Mouse (Mus musculus) embryo, embryonic 10.5 days (tissue): ENCODE results near the gene Rasgef1b.
A peak's percentile ranks its signal among the peaks of the same experiment; 100 is the strongest.

ENCODE experiments used
- DNase-seq: peaks from one replicate; pipeline ENCODE4 v3.0.0-alpha.2; 2015; ENCODE audit warnings: low spot score

The Rasgef1b gene

GRCm38 (mm10) chr5:99602244-99603023 is 126.4 kb downstream of the Rasgef1b start:
- DNase-seq: no peak

DNA sequence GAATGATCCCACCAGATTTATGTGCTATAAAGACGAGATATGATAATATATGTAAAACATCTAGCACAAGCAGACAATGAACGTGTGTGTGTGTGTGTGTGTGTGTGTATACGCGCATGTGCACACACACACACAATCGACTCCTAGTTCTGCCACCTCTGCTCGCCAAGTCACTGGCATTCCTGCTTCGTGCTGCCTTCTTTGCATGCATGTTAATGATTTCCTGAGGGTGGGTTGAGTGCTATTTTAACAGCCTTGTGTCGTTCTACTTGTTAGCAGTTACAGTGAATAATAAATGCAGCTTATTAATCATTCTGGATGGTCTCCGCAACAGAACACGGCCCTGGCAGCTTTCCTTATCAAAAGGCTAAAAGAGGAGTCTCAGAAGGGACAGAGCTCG is 129.5 kb downstream of the Rasgef1b start:
- DNase-seq: no peak

DNA sequence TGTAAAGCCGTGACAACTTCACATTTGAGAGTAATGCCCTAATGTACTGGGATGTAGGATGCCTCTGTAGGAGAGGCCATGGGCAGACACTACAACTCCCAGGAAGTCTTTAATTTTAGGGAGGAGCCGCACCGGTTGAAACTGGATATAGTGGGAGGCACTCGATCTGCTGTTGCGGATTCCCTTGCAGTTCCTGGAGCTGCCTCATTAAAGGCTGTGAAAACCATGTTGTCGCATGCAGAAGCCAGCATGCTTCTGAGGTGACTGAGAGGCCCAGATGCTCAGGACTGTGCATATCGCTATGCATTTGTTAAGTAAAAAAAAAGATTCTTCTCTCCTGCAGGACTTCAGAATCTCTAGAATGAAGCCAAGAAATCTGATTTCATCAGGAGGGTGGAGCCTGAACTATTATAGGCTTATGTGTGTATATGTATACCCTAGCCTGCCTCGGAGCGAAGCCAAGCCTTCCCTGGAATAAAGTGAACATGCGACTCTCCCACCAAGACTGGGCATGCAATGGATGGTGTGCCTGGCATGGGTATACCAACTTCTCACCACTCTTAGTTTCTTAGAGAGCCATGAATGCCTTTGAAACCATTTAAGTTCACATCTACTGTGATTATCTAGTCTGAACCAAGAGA is 130.3 kb downstream of the Rasgef1b start:
- peak; percentile 40 for DNase-seq

GRCm38 (mm10) chr5:99597701-99598100 is 131.2 kb downstream of the Rasgef1b start:
- no peak for DNase-seq

DNA sequence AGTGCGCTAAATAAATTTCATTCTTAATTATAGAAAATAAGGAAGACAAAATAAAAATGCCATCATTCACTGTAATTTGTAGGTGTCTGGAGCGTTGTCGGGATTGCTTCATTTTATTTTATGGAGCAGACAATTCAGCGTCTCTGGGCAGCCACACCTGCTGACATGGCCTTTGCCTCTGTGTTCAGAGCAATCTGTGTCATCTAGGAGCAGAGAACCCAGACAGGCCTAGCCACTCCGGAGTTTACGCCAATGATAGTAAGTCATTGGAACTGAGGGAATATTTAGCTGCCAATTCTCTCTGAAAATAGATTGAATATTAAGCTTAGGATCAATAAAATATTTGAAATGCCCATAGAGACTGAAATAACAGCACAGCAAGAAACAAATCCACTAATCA is 137.5 kb downstream of the Rasgef1b start:
- no peak for DNase-seq

DNA sequence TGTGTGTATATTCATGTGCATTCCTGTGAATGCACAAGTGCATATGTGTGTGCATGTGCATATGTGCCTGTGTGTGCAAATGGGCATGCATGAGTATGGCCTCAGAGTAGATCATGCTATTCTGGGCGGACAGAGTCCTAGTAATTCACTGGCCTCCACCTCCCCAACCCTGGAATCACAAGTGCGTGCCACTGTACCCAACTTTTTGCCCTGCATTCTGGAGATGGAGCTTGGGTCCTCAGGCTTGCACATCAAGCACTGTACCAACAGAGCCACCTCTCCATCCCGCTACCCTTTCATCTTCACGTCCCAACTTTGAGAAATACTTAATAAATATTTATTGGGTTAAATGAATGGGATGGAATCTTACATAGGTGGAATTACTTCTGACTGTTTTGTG is 138.3 kb downstream of the Rasgef1b start:
- no peak for DNase-seq

DNA sequence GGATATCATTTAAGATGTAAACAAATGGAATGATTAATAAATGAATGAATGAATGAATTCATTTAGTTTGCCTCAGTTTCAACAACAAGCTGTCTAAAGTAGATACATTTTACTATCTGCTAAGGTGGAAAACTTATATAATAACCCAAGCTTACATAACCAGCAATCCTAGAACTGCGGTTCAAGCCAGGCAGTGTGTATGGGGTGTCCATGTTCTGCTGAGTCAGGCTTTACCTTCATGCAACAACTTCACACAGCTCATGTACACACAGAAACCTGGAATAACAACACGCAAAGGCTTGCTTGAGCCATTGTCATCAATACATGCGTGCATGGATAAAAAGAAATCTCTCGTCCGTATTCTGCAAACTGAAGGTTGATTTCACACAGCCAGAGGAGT is 140.9 kb downstream of the Rasgef1b start:
- no peak for DNase-seq

DNA sequence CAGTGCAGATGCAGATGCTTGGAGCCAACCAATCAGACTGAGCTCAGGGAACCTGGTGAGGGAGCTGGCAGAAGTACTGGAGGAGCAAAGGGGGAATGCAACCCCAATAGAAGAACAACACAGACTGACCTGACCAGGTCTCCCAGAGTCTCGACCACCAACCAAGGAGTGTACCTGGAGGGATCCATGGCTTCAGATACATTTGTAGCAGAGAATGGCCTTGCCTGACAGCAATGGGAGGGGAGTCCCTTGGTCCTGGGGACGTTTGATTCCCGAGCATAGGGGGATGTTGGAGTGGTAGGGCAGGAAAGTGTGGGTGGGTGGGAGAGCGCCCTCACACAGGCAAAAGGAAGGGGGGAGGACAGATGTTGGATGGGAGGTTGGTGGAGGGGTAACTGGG is 141.3 kb downstream of the Rasgef1b start:
- DNase-seq: no peak

- no peak for DNase-seq
These were observed 142.6 kb downstream of the Rasgef1b start for GRCm38 (mm10) chr5:99586287-99586686.

- no peak for DNase-seq
These were observed 143.5 kb downstream of the Rasgef1b start for GRCm38 (mm10) chr5:99585166-99585898.

GRCm38 (mm10) chr5:99584266-99584665 is 144.6 kb downstream of the Rasgef1b start:
- DNase-seq: no peak

DNA sequence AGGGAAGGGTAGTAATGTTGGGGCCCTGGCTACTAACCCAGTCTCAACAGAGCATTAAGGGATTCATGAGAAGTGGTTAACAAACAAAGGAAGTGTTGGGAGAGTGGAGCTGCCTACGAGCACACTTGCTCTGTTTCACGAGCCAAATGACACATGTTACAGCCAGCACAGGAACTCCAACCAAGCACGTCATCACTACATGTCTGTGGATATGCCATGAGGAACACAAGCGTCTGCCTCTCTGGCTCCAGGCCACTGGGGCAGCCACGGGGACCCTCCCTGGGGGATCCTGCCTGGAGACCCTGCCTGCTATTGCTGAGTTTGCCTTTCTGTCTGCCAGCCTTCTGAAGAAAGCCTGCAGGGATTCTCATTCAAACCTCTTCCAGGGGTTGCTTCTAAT is 146.8 kb downstream of the Rasgef1b start:
- DNase-seq: no peak

DNA sequence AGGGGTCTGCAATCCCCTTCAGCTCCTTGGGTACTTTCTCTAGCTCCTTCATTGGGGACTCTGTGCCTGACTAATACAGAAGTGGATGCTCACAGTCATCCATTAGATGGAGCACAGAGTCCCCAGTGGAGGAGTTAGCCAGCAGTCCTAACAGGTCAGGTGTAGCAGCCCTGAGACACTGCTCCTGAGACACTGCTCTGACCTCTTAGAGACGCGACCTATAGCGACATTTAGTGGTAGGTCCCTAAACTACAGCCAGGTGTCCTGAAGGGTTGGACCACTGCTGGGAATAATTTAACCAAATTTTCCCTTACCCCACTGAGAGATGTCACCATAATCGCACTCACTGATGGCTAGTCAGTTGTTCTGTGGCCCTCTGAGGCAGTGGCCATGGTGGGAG is 150.2 kb downstream of the Rasgef1b start:
- DNase-seq: peak; percentile 87

GRCm38 (mm10) chr5:99575897-99576296 is 153.0 kb downstream of the Rasgef1b start:
- no peak for DNase-seq

DNA sequence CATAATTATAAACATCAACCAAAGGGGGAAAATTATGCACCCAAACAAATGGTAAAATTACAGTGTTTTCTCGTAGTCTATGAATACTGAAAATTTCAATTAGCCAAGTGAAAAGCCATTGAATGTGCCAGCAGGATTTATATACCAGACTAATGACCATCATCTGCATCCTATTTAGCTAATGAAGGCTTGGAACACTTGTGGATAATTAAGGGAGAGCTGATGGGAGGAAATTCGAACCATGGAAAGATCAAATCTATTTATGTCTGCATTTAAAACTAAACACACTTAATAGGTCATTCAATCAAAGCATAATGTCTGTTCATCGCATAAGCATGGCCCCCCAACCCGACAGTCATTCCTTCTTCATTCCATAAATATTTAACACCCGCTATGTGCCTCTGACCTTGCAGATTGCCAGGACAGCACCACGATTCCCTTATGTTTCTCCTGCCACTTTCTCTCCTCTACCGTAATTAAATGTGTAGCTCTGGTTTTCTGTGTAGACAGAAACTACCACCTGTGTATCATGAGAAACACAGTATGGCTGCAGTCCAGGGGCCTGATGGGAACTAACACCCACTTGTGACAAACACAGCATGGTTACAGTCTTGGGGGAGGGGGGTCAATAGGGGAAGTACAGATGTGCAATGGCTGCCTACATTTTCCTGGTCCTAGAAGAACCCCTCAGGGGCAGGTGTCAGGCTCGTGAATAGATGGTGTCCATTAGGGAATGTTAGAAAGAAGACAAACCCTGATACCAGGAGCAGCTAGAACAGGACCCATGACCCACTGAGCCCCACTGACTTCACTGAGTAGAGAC is 164.2 kb downstream of the Rasgef1b start:
- DNase-seq: no peak

GRCm38 (mm10) chr5:99562096-99562495 is 166.8 kb downstream of the Rasgef1b start:
- no peak for DNase-seq

- DNase-seq: peak; percentile 75
These were observed 169.1 kb downstream of the Rasgef1b start for GRCm38 (mm10) chr5:99559814-99560213.

GRCm38 (mm10) chr5:99558231-99558630 is 170.6 kb downstream of the Rasgef1b start:
- peak; percentile 33 for DNase-seq

GRCm38 (mm10) chr5:99552645-99553044 is 176.2 kb downstream of the Rasgef1b start:
- peak; percentile 23 for DNase-seq

DNA sequence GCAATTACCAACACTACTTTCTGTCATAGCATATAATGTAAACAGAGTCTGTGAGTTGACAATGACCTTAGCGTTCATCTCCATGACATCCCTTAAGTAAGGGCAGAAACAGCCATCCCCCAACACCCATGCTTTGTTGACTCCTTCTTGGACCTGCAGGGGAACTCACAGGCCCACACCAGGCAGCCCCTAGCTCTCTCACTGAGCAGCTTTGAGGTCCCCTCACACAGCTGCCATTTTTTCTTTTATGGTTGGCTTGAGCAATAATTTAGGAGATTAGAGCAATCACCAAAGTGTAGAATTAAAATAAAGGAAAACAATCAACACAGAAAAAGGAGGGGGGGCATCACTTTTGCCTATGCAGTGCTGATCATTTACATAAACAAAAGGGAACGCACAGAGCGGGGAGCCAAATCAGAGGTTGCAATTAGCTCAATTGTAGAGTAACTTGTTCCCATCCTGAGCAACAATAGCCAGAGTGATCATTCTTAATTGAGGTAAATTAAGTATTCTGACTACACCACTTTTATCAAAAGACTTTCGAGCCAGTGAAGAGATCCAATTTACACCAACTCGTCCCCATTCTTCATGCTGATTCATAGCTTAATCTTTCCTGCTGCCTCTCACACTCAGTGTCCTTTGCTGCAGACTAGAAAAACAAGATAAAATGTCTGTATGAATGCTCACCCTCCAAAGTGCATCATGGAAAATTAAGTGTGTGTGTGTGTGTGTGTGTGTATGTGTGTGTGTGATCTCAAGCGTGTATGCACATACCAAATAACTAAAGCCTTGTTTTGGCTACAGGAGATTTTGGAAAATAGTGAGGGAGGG is 184.0 kb downstream of the Rasgef1b start:
- no peak for DNase-seq
